Mouse (Mus musculus): ENCODE measurements at regions not wholly inside any gene's neighbourhood (a gene's known extent, or its start where the extent isn't known, plus 50 kb on each side); places are given as distances from the start of the nearest gene placed in this dataset.

GRCm38 (mm10) chr1:185574978-185575377 is 120.3 kb downstream of the Slc30a10 start:
- H3K4me2 ChIP-seq (ENCODE audit: low read depth, low read length, severe bottlenecking), result no peak overlapping the region
- no peaks in the 10 kb centered on the region for H3K9me3 ChIP-seq (ENCODE audit: control insufficient read depth, low read length)
- H3K36me3 ChIP-seq (ENCODE audit: control insufficient read depth, insufficient read depth, low read length), result no peaks in the 10 kb centered on the region
- H3K27me3 ChIP-seq (ENCODE audit: control insufficient read depth, insufficient read depth, low read length), result no peaks in the 10 kb centered on the region
- DNase-seq (ENCODE audit: low spot score) (no peak), ATAC-seq (replicated peaks; ENCODE audit: low FRiP score) (no peak)
- 80% methylated on average over 4 of the region's 4 CpGs for WGBS
- no peak overlapping the region for H3K9ac ChIP-seq (ENCODE audit: low read length)
- no peak overlapping the region for H3K27ac ChIP-seq (ENCODE audit: low read depth, low read length)
- H3K4me3 ChIP-seq (ENCODE audit: low read depth, low read length), result no peak overlapping the region
- 0 out of 2 replicates have a peak, but pooled peaks cover 2% of the 10 kb centered on the region for H3K4me1 ChIP-seq (replicated peaks; ENCODE audit: control insufficient read depth, insufficient read depth, low read length)

GRCm38 (mm10) chr1:185579824-185580223 is 125.2 kb downstream of the Slc30a10 start:
- 89% methylated on average over 1 of the region's 1 CpGs for WGBS
- no peak for ATAC-seq (replicated peaks; ENCODE audit: low FRiP score)
- H3K36me3 ChIP-seq (ENCODE audit: control insufficient read depth, insufficient read depth, low read length), result no peaks in the 10 kb centered on the region
- H3K4me1 ChIP-seq (replicated peaks; ENCODE audit: control insufficient read depth, insufficient read depth, low read length), result no peaks in the 10 kb centered on the region
- no peaks in the 10 kb centered on the region for H3K9me3 ChIP-seq (ENCODE audit: control insufficient read depth, low read length)
- H3K27ac ChIP-seq (ENCODE audit: low read depth, low read length), result no peak overlapping the region
- no peak overlapping the region for H3K4me3 ChIP-seq (ENCODE audit: low read depth, low read length)
- H3K9ac ChIP-seq (ENCODE audit: low read length), result no peak overlapping the region
- no peak for DNase-seq (ENCODE audit: low spot score)
- H3K4me2 ChIP-seq (ENCODE audit: low read depth, low read length, severe bottlenecking), result no peak overlapping the region
- no peaks in the 10 kb centered on the region for H3K27me3 ChIP-seq (ENCODE audit: control insufficient read depth, insufficient read depth, low read length)

DNA sequence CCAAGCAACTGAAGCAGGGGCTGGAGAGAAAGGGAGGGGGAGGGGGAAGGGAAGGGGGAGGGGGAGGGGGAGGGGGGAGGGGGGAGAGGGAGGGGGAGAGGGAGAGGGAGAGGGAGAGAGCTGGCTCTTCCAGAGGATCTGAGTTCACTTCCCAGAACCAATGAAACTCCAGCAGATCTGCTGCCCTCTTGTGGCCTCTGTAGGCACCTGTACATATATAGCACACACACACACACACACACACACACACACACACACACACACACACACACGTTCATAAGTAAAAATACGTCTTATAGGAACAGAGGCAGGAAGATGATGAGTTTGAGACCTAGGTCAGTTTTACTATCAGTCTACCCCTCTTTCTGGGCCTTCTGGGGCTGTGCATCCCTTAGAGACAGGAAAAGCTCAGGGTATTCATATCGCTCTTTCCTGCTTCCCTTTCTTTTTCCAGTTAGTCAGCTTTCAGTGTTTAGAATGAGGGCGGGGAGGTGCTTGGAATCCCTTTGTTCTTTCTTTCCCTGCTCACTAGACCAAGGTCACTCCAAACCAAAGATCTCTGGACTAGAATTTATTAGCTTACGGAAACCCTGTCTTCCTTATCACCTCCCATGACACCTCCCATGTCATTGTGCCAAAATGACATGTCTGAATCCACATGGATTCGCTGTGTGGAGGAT is 130.7 kb downstream of the Slc30a10 start:
- Histone ChIP-seq H3K36me3 (ENCODE audit: control insufficient read depth, insufficient read depth, low read length) (no peaks in the 10 kb centered on the region), H3K9ac (ENCODE audit: low read length) (no peak overlapping the region), H3K4me2 (ENCODE audit: low read depth, low read length, severe bottlenecking) (no peak overlapping the region), H3K27ac (ENCODE audit: low read depth, low read length) (no peak overlapping the region), H3K9me3 (ENCODE audit: control insufficient read depth, low read length) (no peaks in the 10 kb centered on the region), H3K4me1 (replicated peaks; ENCODE audit: control insufficient read depth, insufficient read depth, low read length) (no peaks in the 10 kb centered on the region), H3K4me3 (ENCODE audit: low read depth, low read length) (no peak overlapping the region), H3K27me3 (ENCODE audit: control insufficient read depth, insufficient read depth, low read length) (no peaks in the 10 kb centered on the region)
- WGBS, result 91% methylated on average over 6 of the region's 6 CpGs
- no peak for ATAC-seq (replicated peaks; ENCODE audit: low FRiP score)
- DNase-seq (ENCODE audit: low spot score), result no peak

DNA sequence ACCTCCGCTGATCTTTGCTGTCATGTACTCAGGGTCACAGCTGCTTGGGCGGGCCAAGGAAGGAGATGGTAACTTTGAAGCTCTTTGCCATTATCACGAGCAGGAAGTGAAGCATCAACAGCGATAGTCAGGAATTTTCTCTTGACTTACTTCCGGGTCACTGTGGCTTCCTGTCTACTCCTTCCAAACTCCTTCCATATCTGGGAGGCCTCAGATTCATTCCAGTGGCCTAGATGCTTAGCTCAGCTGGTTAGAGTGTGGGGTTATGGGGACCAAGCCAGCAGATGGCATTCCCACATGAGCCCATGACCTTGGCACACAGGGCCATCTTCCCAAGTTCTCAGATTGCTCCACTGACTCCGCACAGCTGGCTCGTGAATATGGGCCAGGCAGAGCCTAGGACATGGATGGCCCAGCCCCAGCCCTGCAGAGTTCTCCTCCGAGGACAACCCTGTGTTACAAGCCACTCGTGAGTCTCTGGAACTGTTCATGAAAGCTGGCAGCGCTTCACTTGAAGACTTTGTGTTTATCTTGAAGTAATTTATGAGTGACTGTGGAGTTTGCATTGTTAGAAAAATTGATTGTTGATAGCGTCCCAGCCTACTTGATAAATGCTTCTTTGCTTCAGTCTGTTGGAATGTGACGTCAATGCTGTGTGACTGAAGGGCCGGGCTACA is 133.2 kb downstream of the Slc30a10 start:
- WGBS, result 89% methylated on average over 13 of the region's 13 CpGs
- ATAC-seq (replicated peaks; ENCODE audit: low FRiP score), result no peak
- H3K27ac ChIP-seq (ENCODE audit: low read depth, low read length), result no peak overlapping the region

DNA sequence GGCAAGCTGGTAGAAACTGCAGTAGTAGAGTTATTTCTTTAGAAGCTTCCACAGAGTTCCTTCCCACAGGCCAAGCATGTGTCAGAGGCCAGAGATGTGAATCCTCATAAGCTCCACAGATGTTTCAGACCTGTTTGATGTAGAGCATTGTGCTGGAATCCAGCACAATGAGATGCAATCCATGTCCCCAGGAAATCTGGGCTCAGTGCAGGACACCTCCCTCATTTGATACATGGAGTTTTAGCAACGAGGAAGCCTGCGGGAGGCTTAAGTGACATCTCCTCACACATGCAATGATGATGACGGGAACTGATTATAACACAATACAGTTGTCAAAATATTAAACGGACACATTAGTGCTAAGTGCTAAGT is 133.7 kb downstream of the Slc30a10 start:
- 91% methylated on average over 4 of the region's 4 CpGs for WGBS
- no peaks in the 10 kb centered on the region for H3K27me3 ChIP-seq (ENCODE audit: control insufficient read depth, insufficient read depth, low read length)

More for the DNA sequence above, 133.2 kb downstream of the Slc30a10 start:
- H3K9ac ChIP-seq (ENCODE audit: low read length), result no peak overlapping the region
- H3K27me3 ChIP-seq (ENCODE audit: control insufficient read depth, insufficient read depth, low read length), result no peaks in the 10 kb centered on the region
- no peaks in the 10 kb centered on the region for H3K36me3 ChIP-seq (ENCODE audit: control insufficient read depth, insufficient read depth, low read length)
- DNase-seq (ENCODE audit: low spot score), result no peak
- H3K4me3 ChIP-seq (ENCODE audit: low read depth, low read length), result no peak overlapping the region
- no peaks in the 10 kb centered on the region for H3K4me1 ChIP-seq (replicated peaks; ENCODE audit: control insufficient read depth, insufficient read depth, low read length)
- no peaks in the 10 kb centered on the region for H3K9me3 ChIP-seq (ENCODE audit: control insufficient read depth, low read length)
- H3K4me2 ChIP-seq (ENCODE audit: low read depth, low read length, severe bottlenecking), result no peak overlapping the region

DNA sequence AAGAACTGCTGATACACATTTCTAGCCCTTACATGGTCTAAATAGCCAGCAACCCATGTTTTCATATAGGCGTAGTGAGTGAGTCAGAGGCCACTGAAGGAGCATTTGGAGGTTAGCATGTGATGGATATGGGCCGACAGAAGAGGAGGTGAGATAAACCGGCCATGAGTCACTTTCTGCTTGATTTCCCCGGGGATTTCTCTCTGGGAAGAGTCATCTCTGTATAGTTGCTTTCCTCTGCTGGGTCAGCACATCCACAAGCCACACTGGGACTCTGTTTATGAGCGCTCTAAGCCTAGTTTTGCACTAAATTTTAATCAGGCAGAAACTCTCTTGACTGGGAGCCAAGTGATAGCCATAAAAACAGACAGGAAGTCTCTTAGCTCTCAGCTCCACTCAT is 142.2 kb downstream of the Slc30a10 start:
- ATAC-seq (replicated peaks; ENCODE audit: low FRiP score) (no peak), DNase-seq (ENCODE audit: low spot score) (no peak)
- Histone ChIP-seq H3K9me3 (ENCODE audit: control insufficient read depth, low read length) (no peaks in the 10 kb centered on the region), H3K9ac (ENCODE audit: low read length) (no peak overlapping the region), H3K4me3 (ENCODE audit: low read depth, low read length) (no peak overlapping the region), H3K36me3 (ENCODE audit: control insufficient read depth, insufficient read depth, low read length) (no peaks in the 10 kb centered on the region), H3K27ac (ENCODE audit: low read depth, low read length) (no peak overlapping the region), H3K27me3 (ENCODE audit: control insufficient read depth, insufficient read depth, low read length) (no peaks in the 10 kb centered on the region), H3K4me1 (replicated peaks; ENCODE audit: control insufficient read depth, insufficient read depth, low read length) (no peaks in the 10 kb centered on the region), H3K4me2 (ENCODE audit: low read depth, low read length, severe bottlenecking) (no peak overlapping the region)
- WGBS, result 88% methylated on average over 5 of the region's 5 CpGs

More for the DNA sequence above, 133.7 kb downstream of the Slc30a10 start:
- no peaks in the 10 kb centered on the region for H3K9me3 ChIP-seq (ENCODE audit: control insufficient read depth, low read length)
- DNase-seq (ENCODE audit: low spot score) (no peak), ATAC-seq (replicated peaks; ENCODE audit: low FRiP score) (no peak)
- no peak overlapping the region for H3K9ac ChIP-seq (ENCODE audit: low read length)
- H3K4me2 ChIP-seq (ENCODE audit: low read depth, low read length, severe bottlenecking), result no peak overlapping the region
- no peaks in the 10 kb centered on the region for H3K36me3 ChIP-seq (ENCODE audit: control insufficient read depth, insufficient read depth, low read length)
- no peak overlapping the region for H3K27ac ChIP-seq (ENCODE audit: low read depth, low read length)
- no peaks in the 10 kb centered on the region for H3K4me1 ChIP-seq (replicated peaks; ENCODE audit: control insufficient read depth, insufficient read depth, low read length)
- no peak overlapping the region for H3K4me3 ChIP-seq (ENCODE audit: low read depth, low read length)

- DNase-seq (ENCODE audit: low spot score) (no peak), ATAC-seq (replicated peaks; ENCODE audit: low FRiP score) (no peak)
- H3K9me3 ChIP-seq (ENCODE audit: control insufficient read depth, low read length), result no peaks in the 10 kb centered on the region
- H3K4me1 ChIP-seq (replicated peaks; ENCODE audit: control insufficient read depth, insufficient read depth, low read length), result no peaks in the 10 kb centered on the region
- no peak overlapping the region for H3K4me3 ChIP-seq (ENCODE audit: low read depth, low read length)
- no peaks in the 10 kb centered on the region for H3K36me3 ChIP-seq (ENCODE audit: control insufficient read depth, insufficient read depth, low read length)
- no peak overlapping the region for H3K9ac ChIP-seq (ENCODE audit: low read length)
- H3K27me3 ChIP-seq (ENCODE audit: control insufficient read depth, insufficient read depth, low read length), result no peaks in the 10 kb centered on the region
- WGBS, result 88% methylated on average over 7 of the region's 7 CpGs
- H3K4me2 ChIP-seq (ENCODE audit: low read depth, low read length, severe bottlenecking), result no peak overlapping the region
- H3K27ac ChIP-seq (ENCODE audit: low read depth, low read length), result no peak overlapping the region
These were observed 143.9 kb downstream of the Slc30a10 start for GRCm38 (mm10) chr1:185598514-185598913.

DNA sequence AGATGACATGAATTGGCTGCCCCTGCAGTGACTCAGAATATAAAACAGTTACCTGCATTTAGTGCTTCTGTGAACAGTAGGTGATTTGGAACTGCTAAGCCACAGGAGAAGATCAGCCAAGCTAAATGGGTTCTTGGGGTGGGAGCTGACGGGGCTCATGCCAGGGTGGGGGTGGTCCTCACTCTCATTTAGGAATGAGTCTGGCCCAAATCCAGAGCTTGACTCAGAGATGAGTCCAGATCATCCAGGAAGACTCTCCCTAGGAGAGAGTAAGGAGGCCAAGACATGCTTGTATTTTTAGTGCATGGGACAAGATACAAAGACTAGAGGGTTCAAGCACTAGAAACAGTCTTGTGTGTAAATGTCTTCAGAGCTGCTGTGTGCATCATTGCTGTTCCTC is 146.5 kb downstream of the Slc30a10 start:
- no peak overlapping the region for H3K27ac ChIP-seq (ENCODE audit: low read depth, low read length)
- H3K9me3 ChIP-seq (ENCODE audit: control insufficient read depth, low read length), result no peaks in the 10 kb centered on the region
- no peaks in the 10 kb centered on the region for H3K36me3 ChIP-seq (ENCODE audit: control insufficient read depth, insufficient read depth, low read length)
- DNase-seq (ENCODE audit: low spot score) (no peak), ATAC-seq (replicated peaks; ENCODE audit: low FRiP score) (no peak)
- no peaks in the 10 kb centered on the region for H3K4me1 ChIP-seq (replicated peaks; ENCODE audit: control insufficient read depth, insufficient read depth, low read length)
- no peak overlapping the region for H3K4me3 ChIP-seq (ENCODE audit: low read depth, low read length)
- H3K9ac ChIP-seq (ENCODE audit: low read length), result no peak overlapping the region
- 88% methylated on average over 1 of the region's 1 CpGs for WGBS
- no peak overlapping the region for H3K4me2 ChIP-seq (ENCODE audit: low read depth, low read length, severe bottlenecking)
- no peaks in the 10 kb centered on the region for H3K27me3 ChIP-seq (ENCODE audit: control insufficient read depth, insufficient read depth, low read length)

DNA sequence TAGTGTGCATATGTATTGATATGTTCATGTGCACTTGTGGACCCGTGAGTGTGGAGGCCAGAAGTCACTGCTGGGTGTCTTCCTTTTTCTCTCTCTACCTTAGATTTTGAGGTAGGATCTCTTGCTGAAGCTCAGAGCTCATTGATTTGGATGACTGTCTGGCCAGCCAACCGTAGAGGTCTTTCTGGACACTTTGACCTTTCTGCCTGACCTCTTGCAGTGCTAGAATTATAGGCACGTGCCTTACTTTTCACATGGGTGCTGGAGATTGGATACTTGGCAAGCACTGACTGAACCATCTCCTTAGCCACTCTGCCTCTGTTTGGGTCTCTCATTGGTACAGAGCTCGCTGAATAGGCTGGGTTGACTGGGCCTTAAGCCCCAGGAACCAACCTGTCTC is 151.3 kb downstream of the Slc30a10 start:
- no peak overlapping the region for H3K9ac ChIP-seq (ENCODE audit: low read length)
- H3K27me3 ChIP-seq (ENCODE audit: control insufficient read depth, insufficient read depth, low read length), result no peaks in the 10 kb centered on the region
- DNase-seq (ENCODE audit: low spot score), result no peak
- no peak overlapping the region for H3K4me3 ChIP-seq (ENCODE audit: low read depth, low read length)
- no peak for ATAC-seq (replicated peaks; ENCODE audit: low FRiP score)
- no peaks in the 10 kb centered on the region for H3K9me3 ChIP-seq (ENCODE audit: control insufficient read depth, low read length)
- H3K27ac ChIP-seq (ENCODE audit: low read depth, low read length), result no peak overlapping the region
- H3K4me2 ChIP-seq (ENCODE audit: low read depth, low read length, severe bottlenecking), result no peak overlapping the region
- WGBS, result 79% methylated on average over 4 of the region's 4 CpGs
- H3K36me3 ChIP-seq (ENCODE audit: control insufficient read depth, insufficient read depth, low read length), result no peaks in the 10 kb centered on the region
- H3K4me1 ChIP-seq (replicated peaks; ENCODE audit: control insufficient read depth, insufficient read depth, low read length), result no peaks in the 10 kb centered on the region

Data from forebrain, embryonic 11.5 days (tissue).